Mouse (Mus musculus) heart, adult 11 months (tissue): Measurements from ENCODE around the gene Efhd1.

Experiments used
- DNase-seq: peaks from one replicate; pipeline ENCODE4 v3.0.0; 2022

The Efhd1 gene

GRCm38 (mm10) chr1:87312681-87313080, 48.5 kb downstream of the Efhd1 start:
- DNase-seq = peak; percentile 57

DNA sequence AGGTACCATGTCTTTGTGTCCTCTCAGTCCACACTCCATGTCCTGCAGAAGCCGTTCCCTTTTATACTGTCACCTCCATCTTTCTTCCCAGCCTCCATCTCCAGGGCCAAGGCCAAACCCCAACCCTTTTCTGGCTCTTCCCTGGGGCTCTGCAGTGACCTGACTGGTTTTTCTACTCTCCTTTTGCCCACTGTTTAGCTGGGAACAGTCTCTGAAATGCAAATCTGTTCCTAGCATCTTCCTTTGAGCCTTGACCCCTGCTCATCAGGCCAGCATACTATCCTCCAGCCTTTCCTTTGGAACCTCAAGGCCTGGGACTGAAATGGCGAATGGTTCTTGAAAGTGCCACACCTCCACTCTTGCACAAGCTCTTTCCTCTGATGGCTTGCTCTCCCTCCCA, 49.0 kb downstream of the Efhd1 start:
- peak; percentile 55 for DNase-seq

DNA sequence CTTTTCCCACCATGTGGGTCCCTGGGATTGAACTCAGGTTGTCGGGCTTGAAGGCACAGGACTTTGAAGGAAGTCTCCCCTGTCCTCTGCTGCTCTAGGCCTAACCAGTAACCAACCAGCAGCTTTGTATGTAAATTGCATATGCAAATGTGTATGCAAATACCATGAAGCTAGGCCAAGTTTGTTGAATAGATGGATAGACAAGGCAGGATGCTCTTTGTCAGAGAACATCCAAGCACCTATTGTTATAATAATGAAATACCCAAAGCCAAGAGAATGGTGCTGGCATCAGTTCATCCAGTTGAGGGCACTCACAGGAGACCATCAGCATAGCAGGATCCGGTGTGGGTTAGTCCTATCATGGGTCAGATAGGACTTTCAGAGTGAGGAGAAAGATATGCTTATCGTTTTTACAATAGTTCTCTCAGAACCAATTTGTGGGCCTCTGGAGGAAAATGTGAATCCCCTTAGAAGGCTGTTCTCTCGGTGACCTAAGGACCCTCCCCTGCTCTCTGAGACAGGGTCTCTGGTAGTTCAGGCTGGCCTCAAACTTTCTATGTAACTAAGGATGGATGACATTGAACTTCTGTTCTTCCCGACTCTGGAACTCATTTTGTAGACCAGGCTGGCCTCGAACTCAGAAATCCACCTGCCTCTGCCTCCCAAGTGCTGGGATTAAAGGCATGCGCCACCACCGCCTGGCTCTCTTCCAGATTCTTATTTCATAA, 49.8 kb downstream of the Efhd1 start:
- peak; percentile 59 for DNase-seq

GRCm38 (mm10) chr1:87315431-87315830, 51.3 kb downstream of the Efhd1 start:
- peak; percentile 73 for DNase-seq

GRCm38 (mm10) chr1:87315894-87316293, 51.7 kb downstream of the Efhd1 start:
- peak; percentile 56 for DNase-seq

- peak; percentile 84 for DNase-seq
Observed at GRCm38 (mm10) chr1:87316672-87317071, 52.5 kb downstream of the Efhd1 start.

GRCm38 (mm10) chr1:87321071-87321470, 56.9 kb downstream of the Efhd1 start:
- DNase-seq = peak; percentile 0

DNA sequence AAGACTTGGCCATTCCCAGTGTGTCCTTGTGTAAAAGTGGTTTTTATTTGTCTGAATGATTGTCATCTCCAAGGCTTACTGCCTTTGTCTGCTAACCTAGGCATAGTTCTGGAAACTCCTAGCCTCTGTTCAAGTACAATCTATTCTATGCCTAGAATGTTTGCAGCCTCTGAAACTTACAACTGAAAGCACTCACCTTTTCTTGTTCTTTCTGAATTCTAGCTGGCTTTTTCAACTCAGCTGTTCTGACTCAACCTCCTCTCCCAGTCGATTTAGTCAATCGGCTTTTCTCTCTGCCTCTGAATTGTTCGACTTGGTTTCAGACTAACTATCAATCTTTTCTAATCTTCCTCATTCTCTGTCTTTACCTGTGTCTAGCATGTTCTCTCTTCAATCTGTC, 58.6 kb downstream of the Efhd1 start:
- DNase-seq = no peak

DNA sequence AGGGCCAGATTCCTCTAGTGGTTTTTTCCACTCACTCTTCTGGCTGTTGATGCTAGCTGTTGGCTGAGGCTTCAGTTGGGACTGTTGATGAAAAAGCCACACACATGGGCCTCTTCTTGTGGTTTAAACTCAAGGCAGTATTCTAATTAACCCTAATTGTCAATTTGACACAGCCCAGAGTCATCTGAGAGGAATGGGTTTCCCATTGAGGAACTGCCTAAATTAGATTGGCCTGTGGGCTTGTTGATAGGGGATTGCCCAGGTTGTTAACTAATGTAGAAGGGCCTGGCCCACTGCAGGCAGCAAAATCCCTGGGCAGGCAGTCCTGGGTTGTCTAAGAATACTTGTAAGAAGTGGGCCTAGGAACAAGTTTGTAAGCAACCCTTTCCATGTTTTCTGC, 60.5 kb downstream of the Efhd1 start:
- DNase-seq = peak; percentile 45

DNA sequence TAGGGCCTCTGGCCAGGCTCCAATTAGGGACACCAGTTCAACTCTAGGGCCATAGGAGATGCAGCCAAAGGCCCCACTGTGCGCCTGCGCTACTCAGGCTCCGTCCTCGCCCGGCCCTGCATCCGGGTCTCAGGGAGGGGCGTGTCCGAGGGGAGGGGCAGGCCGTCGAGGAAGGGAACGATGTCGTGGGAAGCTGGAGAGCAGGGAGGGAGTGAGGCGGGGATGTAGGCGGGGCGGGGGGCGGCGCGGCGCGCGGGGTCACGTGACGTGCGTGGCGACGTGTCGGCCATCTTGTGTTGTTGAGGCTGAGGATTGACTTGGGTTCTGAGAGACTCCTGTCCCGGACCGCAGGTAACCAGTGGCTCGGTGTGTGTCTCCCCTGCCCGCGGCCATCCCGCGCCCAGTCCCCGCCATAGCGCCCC, 62.6 kb downstream of the Efhd1 start, which contains the start of gene Gigyf2:
Gigyf2 (plus strand) TSS at position 257 of the 422 bp plus-strand sequence.
- peak; percentile 100 for DNase-seq

DNA sequence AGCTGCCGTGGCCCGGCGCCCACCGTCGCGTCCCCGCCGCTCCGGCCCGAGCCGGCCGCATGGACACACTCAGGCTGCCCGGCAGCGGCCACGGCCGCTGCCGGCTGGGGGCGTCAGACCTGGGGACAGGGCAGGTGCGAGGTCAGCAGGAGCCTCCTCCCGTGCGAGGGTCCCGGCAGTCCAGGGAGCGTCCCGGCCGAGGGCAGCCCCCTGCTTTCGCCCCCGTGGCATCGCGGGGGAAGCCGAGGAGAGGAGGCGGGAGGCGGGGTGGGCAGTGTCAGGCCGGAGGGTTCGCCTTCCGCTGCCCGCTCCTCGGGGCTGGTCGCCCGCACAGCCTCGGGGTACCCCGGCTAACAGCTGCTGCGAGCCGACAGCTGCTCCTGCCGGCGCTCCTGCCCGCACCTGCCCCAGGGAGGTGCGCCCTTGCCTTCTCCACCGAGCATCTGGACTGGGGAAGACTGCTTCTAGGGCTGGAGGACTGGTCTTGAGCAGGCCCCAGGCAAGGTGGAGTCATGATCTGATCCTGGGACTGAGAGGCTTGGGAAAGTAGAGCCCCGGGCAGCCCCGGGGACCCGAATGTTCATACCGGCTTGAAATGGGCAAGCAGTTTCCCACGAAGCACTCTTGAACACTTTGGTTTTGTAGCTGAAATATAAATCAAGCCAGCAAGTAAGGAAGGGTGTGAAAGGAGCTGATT, 63.1 kb downstream of the Efhd1 start:
- no peak for DNase-seq

GRCm38 (mm10) chr1:87331774-87332173, 67.6 kb downstream of the Efhd1 start:
- peak; percentile 68 for DNase-seq

DNA sequence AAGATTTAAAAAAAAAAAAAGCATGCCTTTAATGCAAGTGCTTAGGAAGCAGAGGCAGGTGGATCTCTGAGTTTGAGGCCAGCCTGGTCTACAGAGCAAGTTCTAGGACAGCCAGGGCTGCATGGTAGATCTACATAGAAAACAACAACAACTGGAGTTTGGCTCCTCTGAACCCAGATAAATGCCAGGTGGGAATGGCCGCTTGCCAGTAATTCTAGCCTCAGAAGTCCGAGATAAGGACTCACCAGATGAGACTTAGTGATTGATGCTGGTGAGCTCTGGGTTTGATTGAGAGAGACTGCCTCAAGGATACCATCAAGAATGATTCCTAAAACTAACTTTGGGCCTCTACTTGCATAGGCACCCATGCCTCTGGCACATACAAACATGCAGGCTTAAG, 86.4 kb downstream of the Efhd1 start:
- no peak for DNase-seq

DNA sequence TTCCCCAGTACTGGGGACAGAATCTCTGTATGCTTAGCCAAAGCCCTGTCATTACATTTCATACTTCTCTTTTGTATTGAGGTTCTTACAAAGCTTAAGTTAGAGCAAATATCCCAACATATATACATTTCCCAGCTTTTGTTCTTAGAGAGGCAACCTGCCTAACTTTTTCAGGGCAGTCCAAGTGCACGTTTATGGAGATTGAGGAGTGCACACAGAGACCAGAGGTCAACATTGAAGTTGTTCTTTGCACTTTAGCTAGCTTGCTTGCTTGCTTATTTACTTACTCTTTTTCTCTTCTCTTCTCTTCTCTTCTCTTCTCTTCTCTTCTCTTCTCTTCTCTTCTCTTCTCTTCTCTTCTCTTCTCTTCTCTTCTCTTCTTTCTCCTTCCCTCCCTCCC, 96.1 kb downstream of the Efhd1 start:
- no peak for DNase-seq
